Mouse (Mus musculus) neural tube, embryonic 11.5 days (tissue): ENCODE results near the gene Neurod2. TPM values are rescaled to one million over a fixed set of nuclear protein-coding genes. Genes with fewer than 3 reads are reported as not detected.

Experiments
- ATAC-seq: fragments of 200-750 bp; cut with Nextera tagmentation; 2 replicates; pipeline ENCODE4 v1.8.0; 2017; ENCODE audit warnings: moderate number of reproducible peaks, mild to moderate bottlenecking, moderate TSS enrichment, moderate library complexity; ENCODE audit not compliant: insufficient read depth, low FRiP score, low TSS enrichment
- DNase-seq: peaks from one replicate; pipeline ENCODE4 v3.0.0-alpha.2; 2015; ENCODE audit warnings: low spot score
- H3K27ac ChIP-seq: fragments of 300-500 bp; sonication (generic); 2 replicates; pipeline ENCODE4 v1.5.1; 2014; ENCODE audit warnings: low read depth, mild to moderate bottlenecking, low read length
- H3K27me3 ChIP-seq: fragments of 300-500 bp; sonication (generic); 2 replicates; pipeline ENCODE4 v1.6.1; 2014; ENCODE audit warnings: mild to moderate bottlenecking, low read length, mixed read lengths; ENCODE audit not compliant: control insufficient read depth, insufficient read depth
- H3K36me3 ChIP-seq: fragments of 300-500 bp; sonication (generic); 2 replicates; pipeline ENCODE4 v1.6.1; 2014; ENCODE audit warnings: mild to moderate bottlenecking, low read length, moderate library complexity, mixed read lengths; ENCODE audit not compliant: control insufficient read depth, insufficient read depth
- H3K4me1 ChIP-seq: fragments of 300-500 bp; sonication (generic); 2 replicates; pipeline ENCODE4 v1.6.1; 2014; ENCODE audit warnings: low read length, mixed read lengths; ENCODE audit not compliant: control insufficient read depth, insufficient read depth
- H3K4me2 ChIP-seq: fragments of 300-500 bp; sonication (generic); 2 replicates; pipeline ENCODE4 v1.6.1; 2014; ENCODE audit warnings: low read depth, mild to moderate bottlenecking, moderate library complexity
- H3K4me3 ChIP-seq: fragments of 300-500 bp; sonication (generic); 2 replicates; pipeline ENCODE4 v1.5.1; 2014; ENCODE audit warnings: low read depth, low read length
- H3K9ac ChIP-seq: fragments of 300-500 bp; sonication (generic); 2 replicates; pipeline ENCODE4 v1.6.1; 2014; ENCODE audit warnings: mild to moderate bottlenecking, low read length
- H3K9me3 ChIP-seq: fragments of 300-500 bp; sonication (generic); 2 replicates; pipeline ENCODE4 v1.6.1; 2016; ENCODE audit warnings: low read length; ENCODE audit not compliant: control insufficient read depth
- WGBS: fragments of 180-500 bp; shearing (Covaris S2); extraction: QIAGEN DNeasy Blood & Tissue Kit; methylation state at CpG from one replicate; pipeline ENCODE4 v1.1.7; 2014; 5-methylcytosine and 5-hydroxymethylcytosine counted together
- polyA plus RNA-seq: library from polyadenylated mRNA; unstranded; fragments of >200 nt; fragmentation: Nextera tagmentation; extraction: Ambion mirVana; gene quantifications from 2 replicates; pipeline ENCODE4 v1.2.1, GENCODE M21; 2014

Gene Neurod2
- 1.2 TPM in 2 replicates for polyA plus RNA-seq

GRCm38 (mm10) chr11:98329081-98329959 lies at the start of gene Neurod2:
Neurod2 (minus strand) TSS chr11:98329648.
- Histone ChIP-seq H3K27me3 (peaks cover 93% of the 10 kb centered on the region), H3K4me1 (peaks cover 9% of the 10 kb centered on the region), H3K27ac (no peak within 1 kb of the TSS), H3K36me3 (no peaks in the 10 kb centered on the region), H3K9ac (no peak within 1 kb of the TSS), H3K9me3 (no peaks in the 10 kb centered on the region), H3K4me3 (peak within 1 kb of the TSS; percentile 21), H3K4me2 (peak within 1 kb of the TSS; percentile 32)
- peak; percentile 12 for DNase-seq
- no peak for ATAC-seq
- 2% methylated on average over 38 of the region's 38 CpGs for WGBS

GRCm38 (mm10) chr11:98377787-98378186 lies 48.3 kb upstream of the Neurod2 start:
- WGBS = 90% methylated on average over 11 of the region's 11 CpGs
- no peak for DNase-seq

DNA sequence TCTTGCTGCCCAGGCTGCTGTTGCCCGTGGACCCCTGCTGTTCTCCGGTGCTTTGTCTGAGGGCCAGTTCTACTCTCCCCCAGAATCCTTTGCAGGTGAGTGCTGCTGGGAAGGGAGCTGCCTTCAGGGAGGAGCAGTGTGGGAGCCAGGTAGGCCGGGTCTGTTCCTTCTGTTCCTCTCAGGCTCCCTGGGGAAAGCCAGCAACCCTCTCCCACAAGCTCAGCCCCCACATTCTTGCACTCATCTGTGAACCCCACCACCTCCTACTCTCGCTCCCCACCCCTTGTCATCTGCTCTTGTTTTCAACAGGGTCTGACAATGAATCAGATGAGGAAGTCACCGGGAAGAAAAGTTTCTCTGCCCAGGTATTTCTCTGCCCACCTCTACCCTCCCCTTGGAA lies 47.3 kb upstream of the Neurod2 start:
- Histone ChIP-seq H3K27ac (no peak overlapping the region), H3K27me3 (no peaks in the 10 kb centered on the region), H3K4me2 (no peak overlapping the region), H3K4me1 (peaks cover 4% of the 10 kb centered on the region; the same call in 1 of the 2 replicates), H3K36me3 (peaks cover 20% of the 10 kb centered on the region; the same call in 1 of the 2 replicates), H3K9me3 (no peaks in the 10 kb centered on the region), H3K4me3 (no peak overlapping the region), H3K9ac (no peak overlapping the region)
- ATAC-seq (no peak), DNase-seq (no peak)
- WGBS = 72% methylated on average over 5 of the region's 5 CpGs

More at GRCm38 (mm10) chr11:98377787-98378186, 48.3 kb upstream of the Neurod2 start:
- Histone ChIP-seq H3K27me3 (no peaks in the 10 kb centered on the region), H3K9ac (no peak overlapping the region), H3K4me2 (no peak overlapping the region), H3K9me3 (no peaks in the 10 kb centered on the region), H3K4me1 (no peaks in the 10 kb centered on the region), H3K27ac (no peak overlapping the region), H3K36me3 (peaks cover 20% of the 10 kb centered on the region; the same call in 1 of the 2 replicates), H3K4me3 (no peak overlapping the region)
- ATAC-seq = no peak

DNA sequence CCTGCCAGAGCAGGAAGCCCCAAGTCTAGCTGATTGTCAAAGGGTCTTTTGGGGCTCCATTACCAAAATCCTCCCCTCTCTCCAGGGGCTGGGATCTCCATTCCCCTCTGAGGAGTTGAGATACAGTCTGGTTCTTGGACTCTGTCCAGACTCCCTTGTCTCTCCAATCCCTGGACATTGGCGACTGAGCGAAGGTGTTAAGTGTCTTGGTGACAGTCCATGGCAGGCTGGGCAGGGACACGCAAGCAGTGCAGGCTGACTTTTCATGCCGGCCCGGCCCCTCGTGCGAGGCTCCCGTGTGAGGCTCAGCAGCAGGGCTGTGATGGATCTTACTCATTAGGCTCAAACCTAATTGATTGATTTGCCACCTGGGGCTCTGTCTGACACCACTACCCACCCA lies 44.8 kb upstream of the Neurod2 start:
- 72% methylated on average over 8 of the region's 8 CpGs for WGBS
- H3K9me3 ChIP-seq = no peaks in the 10 kb centered on the region
- no peak for ATAC-seq
- H3K9ac ChIP-seq = no peak overlapping the region
- H3K4me2 ChIP-seq = no peak overlapping the region
- H3K27me3 ChIP-seq = no peaks in the 10 kb centered on the region
- H3K36me3 ChIP-seq = peaks cover 16% of the 10 kb centered on the region; the same call in 1 of the 2 replicates
- no peak for DNase-seq
- no peak overlapping the region for H3K27ac ChIP-seq
- H3K4me1 ChIP-seq = peaks cover 14% of the 10 kb centered on the region
- H3K4me3 ChIP-seq = no peak overlapping the region

GRCm38 (mm10) chr11:98373244-98373643 lies 43.8 kb upstream of the Neurod2 start:
- Histone ChIP-seq H3K9me3 (no peaks in the 10 kb centered on the region), H3K4me2 (no peak overlapping the region), H3K27me3 (no peaks in the 10 kb centered on the region), H3K4me3 (no peak overlapping the region), H3K27ac (no peak overlapping the region), H3K36me3 (peaks cover 12% of the 10 kb centered on the region; the same call in 1 of the 2 replicates), H3K4me1 (peaks cover 14% of the 10 kb centered on the region), H3K9ac (no peak overlapping the region)
- no peak for DNase-seq
- ATAC-seq = no peak
- 90% methylated on average over 6 of the region's 6 CpGs for whole genome bisulfite sequencing

- Histone ChIP-seq H3K9ac (no peak overlapping the region; the same call in 1 of the 2 replicates), H3K27me3 (no peaks in the 10 kb centered on the region)
- WGBS = 6% methylated on average over 2 of the region's 2 CpGs
Measured at GRCm38 (mm10) chr11:98372406-98372805, 43.0 kb upstream of the Neurod2 start.

DNA sequence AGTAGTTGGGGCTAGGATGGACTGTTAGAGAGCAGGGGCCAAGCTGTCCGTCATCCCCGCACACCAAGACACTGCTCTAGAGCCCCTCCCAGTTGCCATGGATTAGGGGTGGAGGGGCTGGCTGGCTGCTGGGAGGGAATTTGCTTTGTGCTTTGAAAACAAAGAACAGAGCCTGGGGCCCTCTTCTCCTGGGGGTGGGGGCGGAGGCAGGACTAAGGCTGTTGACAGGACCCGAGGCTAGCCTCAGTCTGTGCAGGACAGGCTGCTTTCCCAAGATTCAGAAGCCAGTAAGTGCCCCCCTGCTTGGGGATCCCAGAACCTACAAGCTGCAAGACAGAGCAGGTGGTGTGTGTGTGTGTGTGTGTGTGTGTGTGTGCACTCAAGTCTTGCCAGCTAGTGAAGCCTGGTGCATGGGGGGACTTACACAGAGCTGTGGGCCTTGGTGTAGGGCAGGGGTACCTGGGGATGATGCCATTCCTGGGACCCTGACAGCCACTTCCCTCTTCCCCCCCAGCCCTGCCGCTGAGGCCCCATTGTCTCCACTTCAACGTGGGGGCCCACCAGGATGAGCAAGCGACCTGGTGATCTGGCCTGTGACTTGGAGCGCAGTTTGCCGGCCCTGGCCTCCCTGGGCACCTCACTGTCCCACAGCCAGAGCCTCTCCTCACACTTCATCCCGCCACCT lies 42.2 kb upstream of the Neurod2 start:
- H3K27me3 ChIP-seq = no peaks in the 10 kb centered on the region
- ATAC-seq (peak; percentile 41), DNase-seq (peak; percentile 62)
- no peaks in the 10 kb centered on the region for H3K9me3 ChIP-seq
- no peak overlapping the region; the same call in 1 of the 2 replicates for H3K9ac ChIP-seq
- peaks cover 14% of the 10 kb centered on the region for H3K4me1 ChIP-seq
- 0 out of 2 replicates have a peak overlapping the region, but pooled peaks have one; percentile 7 for H3K4me2 ChIP-seq
- peaks cover 7% of the 10 kb centered on the region; the same call in 1 of the 2 replicates for H3K36me3 ChIP-seq
- no peak overlapping the region for H3K27ac ChIP-seq
- no peak overlapping the region for H3K4me3 ChIP-seq
- WGBS = 39% methylated on average over 10 of the region's 10 CpGs

More at GRCm38 (mm10) chr11:98372406-98372805, 43.0 kb upstream of the Neurod2 start:
- Histone ChIP-seq H3K4me2 (no peak overlapping the region), H3K27ac (no peak overlapping the region), H3K36me3 (peaks cover 7% of the 10 kb centered on the region; the same call in 1 of the 2 replicates), H3K9me3 (no peaks in the 10 kb centered on the region), H3K4me1 (peaks cover 14% of the 10 kb centered on the region), H3K4me3 (no peak overlapping the region)
- DNase-seq (peak; percentile 73), ATAC-seq (no peak)

GRCm38 (mm10) chr11:98370588-98370987 lies 41.1 kb upstream of the Neurod2 start:
- Histone ChIP-seq H3K27ac (no peak overlapping the region), H3K27me3 (no peaks in the 10 kb centered on the region), H3K4me1 (peaks cover 14% of the 10 kb centered on the region), H3K4me3 (no peak overlapping the region), H3K9ac (no peak overlapping the region), H3K4me2 (no peak overlapping the region), H3K36me3 (0 out of 2 replicates have a peak, but pooled peaks cover 5% of the 10 kb centered on the region), H3K9me3 (no peaks in the 10 kb centered on the region)
- ATAC-seq = no peak
- no peak for DNase-seq
- 82% methylated on average over 2 of the region's 2 CpGs for WGBS
